Mouse (Mus musculus): ENCODE data around the gene Itpr1. TPM values are rescaled to one million over a fixed set of nuclear protein-coding genes. Genes with fewer than 3 reads are reported as not detected.

Gene Itpr1
- polyA plus RNA-seq, 1 experiment from 2014 or later = 11.4 TPM

GRCm38 (mm10) chr6:108184847-108185684 is 27.8 kb upstream of the Itpr1 start, which contains the start of gene Sumf1:
TSS of gene Sumf1 (minus strand) at chr6:108185582.
- ATAC-seq (ENCODE audit: insufficient read depth, low FRiP score) = peak; percentile 90
- H3K36me3 ChIP-seq (ENCODE audit: control insufficient read depth, insufficient read depth, low read length) = no peaks in the 10 kb centered on the region
- H3K4me1 ChIP-seq (ENCODE audit: control insufficient read depth, insufficient read depth, low read length) = no peaks in the 10 kb centered on the region
- peak within 1 kb of the TSS; percentile 72 for H3K4me3 ChIP-seq (replicated peaks; ENCODE audit: low read length)
- 4% methylated on average over 49 of the region's 49 CpGs for WGBS
- peak within 1 kb of the TSS; percentile 78 for H3K9ac ChIP-seq (ENCODE audit: low read length)
- H3K9me3 ChIP-seq (replicated peaks; ENCODE audit: control insufficient read depth, low read length) = no peaks in the 10 kb centered on the region
- no peaks in the 10 kb centered on the region; the same call in 1 of the 2 replicates for H3K27me3 ChIP-seq (ENCODE audit: control insufficient read depth, insufficient read depth, low read length)
- peak within 1 kb of the TSS; percentile 91 for H3K4me2 ChIP-seq (ENCODE audit: low read depth, low read length)
- H3K27ac ChIP-seq (ENCODE audit: low read length) = no peak within 1 kb of the TSS

- no peak for ATAC-seq (ENCODE audit: insufficient read depth, low FRiP score)
- no peak overlapping the region for H3K27ac ChIP-seq (ENCODE audit: low read length)
- 9% methylated on average over 4 of the region's 4 CpGs for WGBS
- H3K27me3 ChIP-seq (ENCODE audit: control insufficient read depth, insufficient read depth, low read length) = no peaks in the 10 kb centered on the region; the same call in 1 of the 2 replicates
- peak overlapping the region; percentile 78 for H3K9ac ChIP-seq (ENCODE audit: low read length)
- peak overlapping the region; percentile 72 for H3K4me3 ChIP-seq (replicated peaks; ENCODE audit: low read length)
- H3K4me1 ChIP-seq (ENCODE audit: control insufficient read depth, insufficient read depth, low read length) = no peaks in the 10 kb centered on the region
- H3K4me2 ChIP-seq (ENCODE audit: low read depth, low read length) = peak overlapping the region; percentile 91
- H3K36me3 ChIP-seq (ENCODE audit: control insufficient read depth, insufficient read depth, low read length) = no peaks in the 10 kb centered on the region
- H3K9me3 ChIP-seq (replicated peaks; ENCODE audit: control insufficient read depth, low read length) = no peaks in the 10 kb centered on the region
These were observed 27.2 kb upstream of the Itpr1 start for GRCm38 (mm10) chr6:108185685-108186009.

GRCm38 (mm10) chr6:108190690-108191089 is 22.2 kb upstream of the Itpr1 start:
- ATAC-seq (ENCODE audit: insufficient read depth, low FRiP score) = no peak
- Histone ChIP-seq H3K9me3 (replicated peaks; ENCODE audit: control insufficient read depth, low read length) (no peaks in the 10 kb centered on the region), H3K4me1 (ENCODE audit: control insufficient read depth, insufficient read depth, low read length) (no peaks in the 10 kb centered on the region), H3K4me2 (ENCODE audit: low read depth, low read length) (no peak overlapping the region), H3K27ac (ENCODE audit: low read length) (no peak overlapping the region), H3K36me3 (ENCODE audit: control insufficient read depth, insufficient read depth, low read length) (no peaks in the 10 kb centered on the region), H3K27me3 (ENCODE audit: control insufficient read depth, insufficient read depth, low read length) (no peaks in the 10 kb centered on the region; the same call in 1 of the 2 replicates), H3K9ac (ENCODE audit: low read length) (no peak overlapping the region), H3K4me3 (replicated peaks; ENCODE audit: low read length) (no peak overlapping the region)
- WGBS = 95% methylated on average over 1 of the region's 1 CpGs

GRCm38 (mm10) chr6:108192632-108193031 is 20.3 kb upstream of the Itpr1 start:
- no peak overlapping the region for H3K27ac ChIP-seq (ENCODE audit: low read length)
- H3K27me3 ChIP-seq (ENCODE audit: control insufficient read depth, insufficient read depth, low read length) = no peaks in the 10 kb centered on the region; the same call in 1 of the 2 replicates
- no peak overlapping the region for H3K9ac ChIP-seq (ENCODE audit: low read length)
- no peak for ATAC-seq (ENCODE audit: insufficient read depth, low FRiP score)
- 74% methylated on average over 4 of the region's 4 CpGs for WGBS
- no peak overlapping the region for H3K4me3 ChIP-seq (replicated peaks; ENCODE audit: low read length)
- no peaks in the 10 kb centered on the region for H3K36me3 ChIP-seq (ENCODE audit: control insufficient read depth, insufficient read depth, low read length)
- H3K9me3 ChIP-seq (replicated peaks; ENCODE audit: control insufficient read depth, low read length) = no peaks in the 10 kb centered on the region
- no peak overlapping the region for H3K4me2 ChIP-seq (ENCODE audit: low read depth, low read length)
- no peaks in the 10 kb centered on the region for H3K4me1 ChIP-seq (ENCODE audit: control insufficient read depth, insufficient read depth, low read length)

- H3K27me3 ChIP-seq (ENCODE audit: control insufficient read depth, insufficient read depth, low read length) = no peaks in the 10 kb centered on the region
- H3K4me1 ChIP-seq (ENCODE audit: control insufficient read depth, insufficient read depth, low read length) = no peaks in the 10 kb centered on the region
- H3K4me2 ChIP-seq (ENCODE audit: low read depth, low read length) = no peak overlapping the region
- H3K27ac ChIP-seq (ENCODE audit: low read length) = no peak overlapping the region
- H3K9me3 ChIP-seq (replicated peaks; ENCODE audit: control insufficient read depth, low read length) = no peaks in the 10 kb centered on the region
- no peak for ATAC-seq (ENCODE audit: insufficient read depth, low FRiP score)
- WGBS = 78% methylated on average over 7 of the region's 7 CpGs
- no peak overlapping the region for H3K9ac ChIP-seq (ENCODE audit: low read length)
- H3K4me3 ChIP-seq (replicated peaks; ENCODE audit: low read length) = no peak overlapping the region
- no peaks in the 10 kb centered on the region for H3K36me3 ChIP-seq (ENCODE audit: control insufficient read depth, insufficient read depth, low read length)
These were observed 16.2 kb upstream of the Itpr1 start for GRCm38 (mm10) chr6:108196665-108197064.

- Histone ChIP-seq H3K4me1 (ENCODE audit: control insufficient read depth, insufficient read depth, low read length) (no peaks in the 10 kb centered on the region), H3K9ac (ENCODE audit: low read length) (no peak overlapping the region), H3K36me3 (ENCODE audit: control insufficient read depth, insufficient read depth, low read length) (no peaks in the 10 kb centered on the region), H3K4me2 (ENCODE audit: low read depth, low read length) (no peak overlapping the region), H3K27ac (ENCODE audit: low read length) (no peak overlapping the region), H3K4me3 (replicated peaks; ENCODE audit: low read length) (no peak overlapping the region), H3K27me3 (ENCODE audit: control insufficient read depth, insufficient read depth, low read length) (no peaks in the 10 kb centered on the region), H3K9me3 (replicated peaks; ENCODE audit: control insufficient read depth, low read length) (no peaks in the 10 kb centered on the region)
- no peak for ATAC-seq (ENCODE audit: insufficient read depth, low FRiP score)
- WGBS = 41% methylated on average over 4 of the region's 4 CpGs
These were observed 15.8 kb upstream of the Itpr1 start for GRCm38 (mm10) chr6:108197117-108197516.

- H3K27me3 ChIP-seq (ENCODE audit: control insufficient read depth, insufficient read depth, low read length) = no peaks in the 10 kb centered on the region
- no peaks in the 10 kb centered on the region for H3K9me3 ChIP-seq (replicated peaks; ENCODE audit: control insufficient read depth, low read length)
- no peak overlapping the region for H3K27ac ChIP-seq (ENCODE audit: low read length)
- WGBS = 87% methylated on average over 7 of the region's 7 CpGs
- H3K4me1 ChIP-seq (ENCODE audit: control insufficient read depth, insufficient read depth, low read length) = no peaks in the 10 kb centered on the region
- no peak overlapping the region for H3K4me2 ChIP-seq (ENCODE audit: low read depth, low read length)
- no peak overlapping the region for H3K9ac ChIP-seq (ENCODE audit: low read length)
- H3K36me3 ChIP-seq (ENCODE audit: control insufficient read depth, insufficient read depth, low read length) = no peaks in the 10 kb centered on the region
- no peak for ATAC-seq (ENCODE audit: insufficient read depth, low FRiP score)
- H3K4me3 ChIP-seq (replicated peaks; ENCODE audit: low read length) = no peak overlapping the region
These were observed 14.6 kb upstream of the Itpr1 start for GRCm38 (mm10) chr6:108198286-108198685.

- Histone ChIP-seq H3K36me3 (ENCODE audit: control insufficient read depth, insufficient read depth, low read length) (no peaks in the 10 kb centered on the region), H3K27me3 (ENCODE audit: control insufficient read depth, insufficient read depth, low read length) (no peaks in the 10 kb centered on the region), H3K9ac (ENCODE audit: low read length) (no peak overlapping the region), H3K4me3 (replicated peaks; ENCODE audit: low read length) (no peak overlapping the region), H3K4me1 (ENCODE audit: control insufficient read depth, insufficient read depth, low read length) (no peaks in the 10 kb centered on the region), H3K9me3 (replicated peaks; ENCODE audit: control insufficient read depth, low read length) (no peaks in the 10 kb centered on the region), H3K4me2 (ENCODE audit: low read depth, low read length) (no peak overlapping the region), H3K27ac (ENCODE audit: low read length) (no peak overlapping the region)
- no peak for ATAC-seq (ENCODE audit: insufficient read depth, low FRiP score)
- 88% methylated on average over 2 of the region's 2 CpGs for WGBS
These were observed 8.6 kb upstream of the Itpr1 start for GRCm38 (mm10) chr6:108204322-108204721.

- Histone ChIP-seq H3K36me3 (ENCODE audit: control insufficient read depth, insufficient read depth, low read length) (no peaks in the 10 kb centered on the region), H3K9me3 (replicated peaks; ENCODE audit: control insufficient read depth, low read length) (no peaks in the 10 kb centered on the region), H3K27me3 (ENCODE audit: control insufficient read depth, insufficient read depth, low read length) (no peaks in the 10 kb centered on the region), H3K9ac (ENCODE audit: low read length) (no peak overlapping the region), H3K27ac (ENCODE audit: low read length) (no peak overlapping the region), H3K4me3 (replicated peaks; ENCODE audit: low read length) (no peak overlapping the region), H3K4me1 (ENCODE audit: control insufficient read depth, insufficient read depth, low read length) (no peaks in the 10 kb centered on the region), H3K4me2 (ENCODE audit: low read depth, low read length) (no peak overlapping the region)
- no peak for ATAC-seq (ENCODE audit: insufficient read depth, low FRiP score)
- whole genome bisulfite sequencing = 78% methylated on average over 4 of the region's 4 CpGs
These were observed 6.8 kb upstream of the Itpr1 start for GRCm38 (mm10) chr6:108206145-108206544.

Measured in stomach, embryonic 16.5 days (tissue).